Mouse (Mus musculus): ENCODE results near the gene Plscr3. TPM values are rescaled to one million over a fixed set of nuclear protein-coding genes. Genes with fewer than 3 reads are reported as not detected.

Gene Plscr3
- total and polyA plus RNA-seq, 3 experiments, result 4.6 to 26.0 TPM; not detected in 1

- H3K4me1 ChIP-seq (ENCODE audit: control insufficient read depth in 1 of 2, insufficient read depth in 2 of 2, low read length in 2 of 2), result peaks cover 10 to 23% of the 10 kb centered on the region in 2 experiments
- TF ChIP-seq ZKSCAN1 (IDR thresholded peaks at IDR 0.05; ENCODE audit: low read depth, low read length) (no peak), ETS1 (IDR thresholded peaks at IDR 0.05; ENCODE audit: low read depth, low read length) (0 out of 2 replicates have a peak, but pooled peaks have one; percentile 45), BHLHE40 (IDR thresholded peaks at IDR 0.05; ENCODE audit: borderline replicate concordance, low read depth, low read length) (peak; percentile 76; the same call in 1 of the 2 replicates), USF1 (IDR thresholded peaks at IDR 0.05; ENCODE audit: low read depth, low read length) (peak; percentile 78), POLR2A (IDR thresholded peaks at IDR 0.05; ENCODE audit: control insufficient read depth in 1 of 2, insufficient read depth in 1 of 2, low read depth in 1 of 2, low read length in 2 of 2, poor library complexity in 1 of 2) (peak in 1 of 2 experiments; percentile 88; a peak in 3 of 4 replicates), TCF12 (IDR thresholded peaks at IDR 0.05; ENCODE audit: low read depth, low read length) (peak; percentile 33), ELF1 (IDR thresholded peaks at IDR 0.05; ENCODE audit: low read depth, low read length) (peak; percentile 57; the same call in 1 of the 2 replicates), E2F4 (IDR thresholded peaks at IDR 0.05; ENCODE audit: borderline replicate concordance, low read depth, low read length) (0 out of 2 replicates have a peak, but pooled peaks have one; percentile 4), SMC3 (IDR thresholded peaks at IDR 0.05; ENCODE audit: low read depth, low read length) (no peak), ZNF384 (IDR thresholded peaks at IDR 0.05; ENCODE audit: low read depth, low read length) (no peak), KAT2A (conservative IDR thresholded peaks at IDR 0.05; ENCODE audit: low read depth, low read length) (no peak; the same call in 1 of the 2 replicates), NELFE (IDR thresholded peaks at IDR 0.05; ENCODE audit: low read depth, low read length) (peak; percentile 81), EP300 (IDR thresholded peaks at IDR 0.05; ENCODE audit: low read depth in 1 of 2, low read length in 2 of 2) (peak in 1 of 2 experiments; percentile 2; a peak in 1 of 4 replicates), RAD21 (IDR thresholded peaks at IDR 0.05; ENCODE audit: low read depth, low read length) (no peak), MAZ (IDR thresholded peaks at IDR 0.05; ENCODE audit: low read depth, low read length) (peak; percentile 66), USF2 (IDR thresholded peaks at IDR 0.05; ENCODE audit: borderline replicate concordance in 1 of 2, insufficient read depth in 1 of 2, low read depth in 1 of 2, low read length in 2 of 2) (no peak), GABPA (IDR thresholded peaks at IDR 0.05; ENCODE audit: low read depth, low read length) (peak; percentile 90; the same call in 1 of the 2 replicates), POLR2AphosphoS5 (IDR thresholded peaks at IDR 0.05; ENCODE audit: borderline replicate concordance, low read depth, low read length) (no peak), MEF2A (IDR thresholded peaks at IDR 0.05; ENCODE audit: extremely low read depth, insufficient replicate concordance, low read depth, low read length, poor library complexity, severe bottlenecking) (no peak), CHD1 (IDR thresholded peaks at IDR 0.05; ENCODE audit: low read depth, low read length) (no peak), CHD2 (IDR thresholded peaks at IDR 0.05; ENCODE audit: low read length) (peak; percentile 76), RCOR1 (IDR thresholded peaks at IDR 0.05; ENCODE audit: low read depth, low read length) (no peak), ZMIZ1 (IDR thresholded peaks at IDR 0.05; ENCODE audit: low read depth, low read length) (no peak), UBTF (IDR thresholded peaks at IDR 0.05; ENCODE audit: borderline replicate concordance, insufficient read depth, low read depth, low read length) (no peak), MYB (IDR thresholded peaks at IDR 0.05; ENCODE audit: low read depth, low read length) (no peak), NRF1 (IDR thresholded peaks at IDR 0.05; ENCODE audit: insufficient read depth, low read depth, low read length, poor library complexity, severe bottlenecking) (peak; percentile 25; the same call in 1 of the 2 replicates), MYC (IDR thresholded peaks at IDR 0.05; ENCODE audit: low read depth, low read length) (0 out of 2 replicates have a peak, but pooled peaks have one; percentile 63), ZC3H11A (IDR thresholded peaks at IDR 0.05; ENCODE audit: low read depth, low read length) (no peak), MAX (IDR thresholded peaks at IDR 0.05; ENCODE audit: low read length) (peak; percentile 61; the same call in 1 of the 2 replicates), TAL1 (IDR thresholded peaks at IDR 0.05; ENCODE audit: low read length) (no peak), TBP (IDR thresholded peaks at IDR 0.05; ENCODE audit: low read depth, low read length) (peak; percentile 69; the same call in 1 of the 2 replicates), MXI1 (IDR thresholded peaks at IDR 0.05; ENCODE audit: low read depth, low read length) (peak; percentile 59), JUND (IDR thresholded peaks at IDR 0.05; ENCODE audit: low read depth, low read length) (no peak), SIN3A (IDR thresholded peaks at IDR 0.05; ENCODE audit: low read length) (peak; percentile 79)
Observed at GRCm38 (mm10) chr11:69837952-69838713, 8.0 kb upstream of the Plscr3 start, which contains the start of gene Tmem256. TSS of gene Tmem256 (plus strand) at chr11:69838514.

More at GRCm38 (mm10) chr11:69837952-69838713, 8.0 kb upstream of the Plscr3 start, which contains the start of gene Tmem256:
- H3K79me2 ChIP-seq (ENCODE audit: control insufficient read depth, insufficient read depth, low read length, poor library complexity), result peaks cover 1% of the 10 kb centered on the region; the same call in 1 of the 2 replicates
- H3K36me3 ChIP-seq (ENCODE audit: control insufficient read depth in 1 of 2, insufficient read depth in 2 of 2, low read length in 2 of 2), result peaks cover 0 to 12% of the 10 kb centered on the region in 2 experiments; a peak in 2 of 4 replicates
- H3K9me3 ChIP-seq (replicated peaks; ENCODE audit: insufficient read depth, low read length), result no peaks in the 10 kb centered on the region
- H3K27ac ChIP-seq (ENCODE audit: control insufficient read depth, low read depth, low read length), result peak within 1 kb of the TSS; percentile 40
- DNase-seq (ENCODE audit: low read depth, low spot score), result peak; percentile 100
- H3K9ac ChIP-seq (ENCODE audit: control insufficient read depth, low read depth, low read length, poor library complexity, severe bottlenecking), result peak within 1 kb of the TSS; percentile 86
- peak within 1 kb of the TSS; percentile 84 to 97 for H3K4me3 ChIP-seq (ENCODE audit: control insufficient read depth in 1 of 2, insufficient read depth in 1 of 2, low read depth in 2 of 2, low read length in 2 of 2)
- no peaks in the 10 kb centered on the region; a peak in 1 of 4 replicates for H3K27me3 ChIP-seq (ENCODE audit: control insufficient read depth in 1 of 2, insufficient read depth in 2 of 2, low read length in 2 of 2)

Data from MEL (cell line).